Mouse (Mus musculus) liver, adult 2 months (tissue): ENCODE measurements around the gene Camk2n2. TPM values are rescaled to one million over a fixed set of nuclear protein-coding genes. Genes with fewer than 3 reads are reported as not detected.

Source experiments
- DNase-seq: peaks from one replicate; pipeline ENCODE4 v3.0.0-alpha.2; 2011; ENCODE audit warnings: low read depth, low spot score; ENCODE audit errors: extremely low read depth
- H3K27ac ChIP-seq: fragments of 200-500 bp; replicated peaks from 2 replicates; pipeline ENCODE4 v1.5.1; 2012; ENCODE audit warnings: low read depth, mild to moderate bottlenecking, control low read depth, inconsistent platforms, low read length; ENCODE audit not compliant: insufficient read depth
- H3K27me3 ChIP-seq: fragments of 200-500 bp; 2 replicates; pipeline ENCODE4 v1.6.1; 2012; ENCODE audit warnings: mild to moderate bottlenecking, moderate library complexity, low read length, inconsistent platforms; ENCODE audit not compliant: control insufficient read depth, insufficient read depth
- H3K36me3 ChIP-seq: fragments of 200-500 bp; 2 replicates; pipeline ENCODE4 v1.6.1; 2012; ENCODE audit warnings: low read length, inconsistent platforms; ENCODE audit not compliant: control insufficient read depth, insufficient read depth
- H3K4me1 ChIP-seq: fragments of 200-500 bp; 2 replicates; pipeline ENCODE4 v1.6.1; 2011; ENCODE audit warnings: low read length; ENCODE audit not compliant: control insufficient read depth, insufficient read depth
- H3K4me3 ChIP-seq: fragments of 200-500 bp; 2 replicates; pipeline ENCODE4 v1.5.1; 2011; ENCODE audit warnings: low read depth, mild to moderate bottlenecking, control low read depth, low read length, moderate library complexity; ENCODE audit not compliant: insufficient read depth
- H3K79me2 ChIP-seq: fragments of 200-500 bp; 2 replicates; pipeline ENCODE4 v1.6.1; 2012; ENCODE audit warnings: inconsistent platforms, mild to moderate bottlenecking, low read length, moderate library complexity; ENCODE audit not compliant: control insufficient read depth, insufficient read depth
- H3K9ac ChIP-seq: fragments of 200-500 bp; 2 replicates; pipeline ENCODE4 v1.6.1; 2012; ENCODE audit warnings: low read depth, mild to moderate bottlenecking, control low read depth, inconsistent platforms, low read length
- CTCF ChIP-seq: fragments of 200-500 bp; IDR thresholded peaks from 2 replicates; pipeline ENCODE4 v1.5.1; 2011; ENCODE audit warnings: low read depth, low read length, control low read depth
- POLR2A ChIP-seq: fragments of 200-500 bp; IDR thresholded peaks from 2 replicates; pipeline ENCODE4 v1.6.1; 2011; ENCODE audit warnings: low read length, control low read depth; ENCODE audit not compliant: insufficient read depth; ENCODE audit errors: extremely low read depth
- WGBS: fragments of 180-500 bp; shearing (Covaris S2); methylation state at CpG from one replicate; pipeline ENCODE4 v1.1.7; 2018; 5-methylcytosine and 5-hydroxymethylcytosine counted together
- polyA plus RNA-seq: library from polyadenylated mRNA; depleted of rRNA; stranded (reverse); fragments of >200 nt; gene quantifications from 2 replicates; pipeline ENCODE4 v1.2.3, GENCODE M21; 2012
- total RNA-seq: library from RNA; depleted of rRNA; stranded (reverse); fragments of >200 nt; gene quantifications from 2 replicates; pipeline ENCODE4 v1.2.3, GENCODE M21; 2014

Gene Camk2n2
- total and polyA plus RNA-seq, 2 experiments: 0.18 to 2.3 TPM

DNA sequence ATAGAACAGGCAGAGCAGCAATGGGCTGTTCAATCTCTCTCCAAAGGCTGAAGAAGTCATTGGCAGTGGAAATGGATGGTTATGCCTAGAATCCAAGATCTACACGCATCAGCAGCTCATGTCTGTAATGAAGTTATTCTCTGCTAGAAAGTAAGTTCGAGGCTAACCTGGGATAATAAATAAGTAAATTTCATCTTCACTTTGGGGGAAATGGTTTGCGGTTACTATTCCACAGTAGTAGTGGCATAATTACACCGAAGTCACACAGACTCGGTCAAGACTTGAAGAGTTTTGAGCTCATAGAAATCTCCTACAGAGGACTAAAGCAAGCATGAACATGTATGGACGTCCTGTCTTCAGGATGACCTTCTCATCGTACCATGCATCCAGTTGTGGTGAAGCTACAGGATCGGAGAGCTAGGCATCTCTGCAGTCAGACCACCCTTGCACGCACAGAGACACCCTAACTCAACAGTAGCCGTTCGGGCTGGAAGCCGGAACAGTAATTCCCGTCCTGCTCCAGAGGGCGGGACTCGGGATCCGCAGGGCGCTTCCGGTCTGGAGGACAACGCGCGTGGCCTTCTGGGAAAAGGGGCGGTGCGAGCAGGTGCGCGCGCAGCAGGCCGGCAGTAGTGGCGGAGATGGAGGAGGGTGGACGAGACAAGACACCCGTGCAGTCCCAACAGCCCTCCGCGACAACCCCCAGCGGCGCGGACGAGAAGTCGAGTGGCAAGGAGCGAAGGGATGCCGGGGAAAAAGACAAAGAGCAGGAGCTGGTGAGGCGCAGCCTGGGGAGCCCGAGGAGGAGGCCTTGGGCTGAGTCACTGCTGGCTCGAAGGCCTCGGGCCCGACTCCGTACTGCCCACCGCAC, 30.2 kb upstream of the Camk2n2 start, which contains the start of gene Psmd2:
Gene Psmd2, plus strand, starts transcription at position 577 of the 871 bp plus-strand sequence.
- peak; percentile 79 for DNase-seq
- WGBS: 1% methylated on average over 46 of the region's 46 CpGs

DNA sequence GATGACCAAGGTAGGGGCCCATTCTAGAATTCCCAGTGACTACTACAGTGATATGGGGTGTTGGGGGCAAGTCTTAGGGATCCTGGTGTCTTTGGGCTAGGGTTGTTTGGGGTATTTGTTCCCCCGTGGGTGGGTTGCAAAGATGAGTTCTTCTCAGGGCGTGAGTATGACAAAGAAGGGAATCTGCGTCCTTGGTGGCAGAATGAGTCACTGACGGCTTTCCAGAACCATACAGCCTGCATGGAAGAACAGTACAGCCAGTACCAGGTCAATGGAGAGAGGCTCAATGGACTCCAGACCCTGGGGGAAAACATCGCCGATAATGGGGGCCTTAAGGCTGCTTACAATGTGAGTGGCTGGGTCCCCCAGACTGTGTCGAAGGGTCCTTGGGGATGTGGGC, 22.8 kb upstream of the Camk2n2 start:
- Histone ChIP-seq H3K27ac (no peak overlapping the region), H3K79me2 (no peaks in the 10 kb centered on the region), H3K4me3 (no peak overlapping the region), H3K4me1 (no peaks in the 10 kb centered on the region), H3K36me3 (no peaks in the 10 kb centered on the region), H3K9ac (no peak overlapping the region), H3K27me3 (no peaks in the 10 kb centered on the region)
- WGBS: 89% methylated on average over 7 of the region's 7 CpGs
- no peak for TF ChIP-seq POLR2A
- no peak for TF ChIP-seq CTCF
- no peak for DNase-seq

More for the DNA sequence above, 30.2 kb upstream of the Camk2n2 start, which contains the start of gene Psmd2:
- Histone ChIP-seq H3K9ac (peak within 1 kb of the TSS; percentile 87), H3K27me3 (no peaks in the 10 kb centered on the region), H3K27ac (peak within 1 kb of the TSS; percentile 60), H3K36me3 (peaks cover 27% of the 10 kb centered on the region), H3K79me2 (peaks cover 10% of the 10 kb centered on the region; the same call in 1 of the 2 replicates), H3K4me3 (peak within 1 kb of the TSS; percentile 91), H3K4me1 (peaks cover 5% of the 10 kb centered on the region)
- TF ChIP-seq CTCF (no peak), POLR2A (peak; percentile 70)

DNA sequence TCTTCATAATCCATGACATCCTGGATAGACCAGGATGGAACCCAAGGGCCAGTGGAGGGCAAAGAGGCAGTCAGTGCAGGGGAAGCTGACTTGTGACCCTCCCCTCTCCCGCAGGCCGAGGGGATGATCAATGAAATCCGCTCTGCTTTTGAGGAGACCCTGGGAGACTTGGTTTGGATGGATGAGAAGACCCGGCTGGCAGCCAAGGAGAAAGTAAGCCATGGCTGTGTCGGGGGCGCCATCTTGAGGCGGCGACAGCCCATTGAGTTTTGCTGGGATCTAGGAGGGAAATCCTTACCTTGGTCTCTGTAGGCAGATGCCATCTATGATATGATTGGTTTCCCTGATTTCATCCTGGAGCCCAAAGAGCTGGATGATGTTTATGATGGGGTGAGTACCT, 21.1 kb upstream of the Camk2n2 start:
- Histone ChIP-seq H3K27me3 (no peaks in the 10 kb centered on the region), H3K79me2 (no peaks in the 10 kb centered on the region), H3K4me1 (no peaks in the 10 kb centered on the region), H3K9ac (no peak overlapping the region), H3K27ac (no peak overlapping the region), H3K36me3 (no peaks in the 10 kb centered on the region), H3K4me3 (no peak overlapping the region)
- peak; percentile 18 for DNase-seq
- TF ChIP-seq CTCF (peak; percentile 93), POLR2A (no peak)
- whole genome bisulfite sequencing: 2% methylated on average over 8 of the region's 8 CpGs

DNA sequence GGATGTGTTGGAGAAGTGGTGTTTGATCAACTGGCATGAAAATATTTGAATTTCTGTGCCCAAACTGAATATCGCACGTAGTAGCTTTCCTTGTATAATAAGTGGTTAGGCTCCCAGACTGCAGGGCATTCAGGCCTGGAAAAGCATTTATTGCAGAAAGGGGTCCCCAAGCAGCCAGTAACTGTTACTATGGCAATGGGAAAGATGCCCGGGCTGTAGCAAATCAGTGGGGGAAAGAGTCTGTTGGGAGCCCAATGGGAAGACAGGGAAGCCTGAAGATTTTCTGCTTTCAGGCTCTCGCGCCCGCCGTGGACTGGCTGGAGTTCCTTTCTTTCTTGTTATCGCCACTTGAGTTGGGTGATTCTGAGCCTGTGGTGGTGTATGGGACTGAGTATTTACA, 17.3 kb upstream of the Camk2n2 start:
- Histone ChIP-seq H3K36me3 (no peaks in the 10 kb centered on the region), H3K9ac (no peak overlapping the region), H3K4me3 (no peak overlapping the region), H3K27me3 (no peaks in the 10 kb centered on the region), H3K27ac (no peak overlapping the region), H3K79me2 (no peaks in the 10 kb centered on the region), H3K4me1 (no peaks in the 10 kb centered on the region)
- TF ChIP-seq CTCF (no peak), POLR2A (no peak)
- no peak for DNase-seq
- WGBS: 78% methylated on average over 8 of the region's 8 CpGs

DNA sequence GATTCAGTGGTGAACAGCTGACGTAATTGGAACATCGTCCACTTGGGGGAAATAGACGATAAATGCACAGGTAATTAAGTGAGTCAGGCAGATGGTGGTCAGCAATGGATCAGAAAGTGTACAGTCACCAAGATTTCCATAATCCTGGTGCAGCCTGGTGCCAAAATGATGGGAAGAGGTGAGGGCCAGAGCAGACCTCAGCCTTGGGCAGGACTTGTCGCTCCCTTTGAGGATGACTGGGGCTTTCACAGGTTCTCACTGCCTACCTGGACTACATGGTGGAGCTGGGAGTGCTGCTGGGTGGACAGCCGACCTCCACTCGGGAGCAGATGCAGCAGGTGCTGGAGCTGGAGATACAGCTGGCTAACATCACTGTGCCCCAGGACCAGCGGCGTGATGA, 16.3 kb upstream of the Camk2n2 start:
- DNase-seq: no peak
- no peak overlapping the region for H3K27ac ChIP-seq
- H3K4me1 ChIP-seq: no peaks in the 10 kb centered on the region
- TF ChIP-seq POLR2A (no peak), CTCF (no peak)
- no peaks in the 10 kb centered on the region for H3K79me2 ChIP-seq
- no peaks in the 10 kb centered on the region for H3K36me3 ChIP-seq
- H3K27me3 ChIP-seq: no peaks in the 10 kb centered on the region
- no peak overlapping the region for H3K9ac ChIP-seq
- WGBS: 62% methylated on average over 8 of the region's 8 CpGs
- no peak overlapping the region for H3K4me3 ChIP-seq
